Mouse (Mus musculus) thymus, postnatal 4 days (tissue): ENCODE measurements around the gene Ssxb1.
"Not testable (repeated sequence)": the region's sequence is repeated elsewhere in the genome, so short reads cannot be mapped to it uniquely, and the experiment has no call there.

ENCODE experiments used
- DNase-seq: peaks from one replicate; pipeline ENCODE4 v3.0.0; 2021

Ssxb1 gene

GRCm38 (mm10) chrX:8413005-8413404, at the start of gene Ssxb1:
TSS of gene Ssxb1 (plus strand) at chrX:8413305.
- DNase-seq: not testable (repeated sequence)

DNA sequence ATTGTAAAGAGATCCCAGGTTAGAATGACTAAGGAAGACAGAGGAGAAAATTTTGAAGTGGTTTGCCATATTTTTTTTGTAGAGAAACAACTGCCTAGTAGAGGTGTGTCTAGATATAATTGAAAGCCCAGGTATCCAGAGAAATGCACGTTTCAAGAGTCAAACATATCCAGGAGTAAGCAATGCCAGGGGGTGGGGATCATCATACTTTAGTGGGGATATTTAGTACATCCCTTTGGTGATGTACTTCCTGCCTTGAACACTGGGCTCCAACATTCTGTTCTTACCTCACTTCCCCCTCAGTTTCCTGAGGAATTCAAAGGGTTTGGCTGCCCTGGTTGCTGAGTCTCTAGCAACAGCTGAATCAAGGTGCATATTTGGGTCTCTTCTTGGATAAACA, 46.4 kb upstream of the Ssxb1 start, which contains the start of gene Ssxb9:
Gene Ssxb9 (plus strand): TSS at position 301 of the 400 bp plus-strand sequence.
- DNase-seq: not testable (repeated sequence)

DNA sequence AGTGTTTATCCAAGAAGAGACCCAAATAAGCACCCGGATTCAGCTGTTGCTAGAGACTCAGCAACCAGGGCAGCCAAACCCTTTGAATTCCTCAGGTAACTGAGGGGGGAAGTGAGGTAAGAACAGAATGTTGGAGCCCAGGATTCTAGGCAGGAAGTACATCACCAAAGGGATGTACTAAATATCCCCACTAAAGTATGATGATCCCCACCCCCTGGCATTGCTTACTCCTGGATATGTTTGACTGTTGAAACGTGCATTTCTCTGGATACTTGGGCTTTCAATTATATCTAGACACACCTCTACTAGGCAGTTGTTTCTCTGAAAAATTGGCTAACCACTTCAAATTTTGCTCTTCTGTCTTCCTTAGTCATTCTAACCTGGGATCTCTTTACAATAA, 48.5 kb downstream of the Ssxb1 start, which contains the start of gene Ssxb2:
Gene Ssxb2 (minus strand): TSS at position 101 of the 400 bp plus-strand sequence.
- DNase-seq: not testable (repeated sequence)
